Mouse (Mus musculus) lung, postnatal 0 days (tissue): ENCODE measurements around the gene Dlx1. TPM values are rescaled to one million over a fixed set of nuclear protein-coding genes. Genes with fewer than 3 reads are reported as not detected.
A peak's percentile ranks its signal among the peaks of the same experiment; 100 is the strongest.

ENCODE experiments used
- ATAC-seq: fragments of 200-750 bp; cut with Nextera tagmentation; 2 replicates; pipeline ENCODE4 v1.8.0; 2017; ENCODE audit warnings: moderate library complexity
- DNase-seq: peaks from one replicate; pipeline ENCODE4 v3.0.0-alpha.2; 2016; ENCODE audit warnings: low spot score
- H3K27ac ChIP-seq: fragments of 300-500 bp; sonication (generic); 2 replicates; pipeline ENCODE4 v1.5.1; 2014; ENCODE audit warnings: antibody characterized with exemption, mild to moderate bottlenecking, low read length, mixed read lengths
- H3K27me3 ChIP-seq: fragments of 300-500 bp; sonication (generic); replicated peaks from 2 replicates; pipeline ENCODE4 v1.6.1; 2014; ENCODE audit warnings: low read length, mixed read lengths; ENCODE audit not compliant: insufficient read depth
- H3K36me3 ChIP-seq: fragments of 300-500 bp; sonication (generic); 2 replicates; pipeline ENCODE4 v1.6.1; 2014; ENCODE audit warnings: low read length, mixed read lengths; ENCODE audit not compliant: insufficient read depth
- H3K4me1 ChIP-seq: fragments of 300-500 bp; sonication (generic); 2 replicates; pipeline ENCODE4 v1.6.1; 2014; ENCODE audit warnings: antibody characterized with exemption, low read depth, low read length, mixed read lengths; ENCODE audit not compliant: insufficient read depth
- H3K4me2 ChIP-seq: fragments of 300-500 bp; sonication (generic); replicated peaks from 2 replicates; pipeline ENCODE4 v1.6.1; 2014; ENCODE audit warnings: low read depth, mild to moderate bottlenecking, low read length, moderate library complexity, mixed read lengths
- H3K4me3 ChIP-seq: fragments of 300-500 bp; sonication (generic); 2 replicates; pipeline ENCODE4 v1.5.1; 2014; ENCODE audit warnings: low read depth, low read length
- H3K9ac ChIP-seq: fragments of 300-500 bp; sonication (generic); replicated peaks from 2 replicates; pipeline ENCODE4 v1.6.1; 2014; ENCODE audit warnings: low read depth, mild to moderate bottlenecking
- H3K9me3 ChIP-seq: fragments of 300-500 bp; sonication (generic); 2 replicates; pipeline ENCODE4 v1.6.1; 2016; ENCODE audit warnings: low read length, mixed read lengths
- CTCF ChIP-seq: IDR thresholded peaks from 2 replicates; pipeline ENCODE4 v1.5.1; 2016; ENCODE audit warnings: antibody characterized with exemption, mild to moderate bottlenecking
- EP300 ChIP-seq: IDR thresholded peaks from 2 replicates; pipeline ENCODE4 v1.6.1; 2016; ENCODE audit warnings: antibody characterized with exemption, mild to moderate bottlenecking, control low read depth
- WGBS: fragments of 180-500 bp; shearing (Covaris S2); extraction: QIAGEN DNeasy Blood & Tissue Kit; methylation state at CpG from one replicate; pipeline ENCODE4 v1.1.7; 2014; 5-methylcytosine and 5-hydroxymethylcytosine counted together
- polyA plus RNA-seq: library from polyadenylated mRNA; unstranded; fragments of >200 nt; fragmentation: Nextera tagmentation; extraction: Ambion mirVana; gene quantifications from 2 replicates; pipeline ENCODE4 v1.2.1, GENCODE M21; 2015

Dlx1 gene
- polyA plus RNA-seq, 1 experiment from 2014 or later, result not detected

DNA sequence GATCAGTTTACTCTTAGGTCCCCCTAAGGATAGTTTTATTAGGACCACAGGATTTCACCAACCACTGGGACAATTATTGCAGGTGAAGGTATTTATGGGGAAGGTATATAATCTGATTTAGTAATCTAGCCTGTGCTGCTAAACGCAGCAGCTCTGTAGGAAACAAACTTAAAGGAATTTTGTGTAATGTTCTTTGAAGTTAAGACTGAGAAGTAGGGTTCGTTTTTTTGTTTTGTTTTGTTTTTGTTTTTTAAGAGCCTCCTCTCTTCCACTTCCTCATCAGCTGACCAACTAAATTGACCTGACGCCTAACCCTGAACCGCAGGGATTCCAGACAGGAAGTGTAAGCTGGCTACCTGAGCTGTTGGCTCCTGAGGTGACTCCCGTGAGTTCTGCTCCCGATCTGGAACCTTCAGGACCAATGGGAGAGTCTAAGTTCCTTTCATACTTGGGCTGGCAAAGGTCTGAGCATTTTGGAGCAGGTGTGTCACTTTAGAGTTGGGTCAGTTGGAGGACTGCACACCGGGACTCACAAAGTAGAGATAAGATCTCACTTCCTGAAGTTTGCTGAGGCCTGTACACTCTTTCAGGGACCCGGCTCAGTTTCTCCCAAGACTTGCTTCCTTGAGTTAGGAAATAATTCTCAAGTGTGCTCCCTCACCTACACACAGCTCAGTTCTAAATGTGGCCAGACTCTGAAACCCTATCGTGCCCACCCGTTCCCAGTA is 1.2 kb upstream of the Dlx1 start:
- no peaks in the 10 kb centered on the region for H3K9me3 ChIP-seq
- no peak overlapping the region for H3K27ac ChIP-seq
- H3K4me1 ChIP-seq, result peaks cover 9% of the 10 kb centered on the region
- peaks cover 63% of the 10 kb centered on the region for H3K27me3 ChIP-seq
- no peak overlapping the region for H3K4me3 ChIP-seq
- 2% methylated on average over 10 of the region's 10 CpGs for WGBS
- TF ChIP-seq EP300 (no peak), CTCF (no peak)
- no peak for ATAC-seq
- H3K9ac ChIP-seq, result no peak overlapping the region
- no peak for DNase-seq
- H3K4me2 ChIP-seq, result no peak overlapping the region
- no peaks in the 10 kb centered on the region for H3K36me3 ChIP-seq

DNA sequence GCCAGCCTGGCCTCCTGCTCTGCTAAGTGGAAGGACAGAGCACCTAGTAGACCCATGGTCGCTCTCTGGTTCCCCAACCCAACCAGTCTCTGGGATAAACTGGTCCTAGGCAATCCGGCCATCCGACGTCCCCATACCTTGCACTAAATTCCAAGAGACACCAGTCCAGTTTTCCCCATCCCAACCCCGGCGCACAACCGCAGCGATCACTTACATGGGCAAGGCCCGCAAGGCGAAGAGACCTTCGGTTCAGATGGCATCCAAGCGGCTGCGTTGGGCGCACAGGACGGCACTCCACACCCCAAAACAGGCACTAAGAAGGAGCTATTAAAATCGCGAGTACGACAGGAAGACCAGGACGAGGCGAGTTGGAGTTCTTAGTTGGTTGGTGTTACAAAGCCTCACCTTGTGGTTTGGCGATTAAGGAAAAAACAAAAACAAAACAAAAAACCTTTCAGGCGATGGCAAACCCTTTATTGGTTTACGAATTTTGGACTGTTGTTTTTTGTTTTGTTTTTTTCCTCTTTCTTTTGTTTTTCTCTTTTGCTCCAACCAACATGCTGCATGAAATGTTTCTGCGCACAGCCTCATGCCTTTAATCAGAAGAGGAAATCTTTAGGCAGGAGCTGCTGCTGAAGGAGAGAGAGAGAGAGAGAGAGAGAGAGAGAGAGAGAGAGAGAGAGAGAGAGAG is 445 bp upstream of the Dlx1 start:
- no peaks in the 10 kb centered on the region for H3K9me3 ChIP-seq
- no peak for TF ChIP-seq CTCF
- no peak for TF ChIP-seq EP300
- WGBS, result 5% methylated on average over 24 of the region's 24 CpGs
- no peak for ATAC-seq
- H3K4me2 ChIP-seq, result no peak overlapping the region
- no peaks in the 10 kb centered on the region for H3K36me3 ChIP-seq
- no peak overlapping the region for H3K27ac ChIP-seq
- no peak for DNase-seq
- H3K4me1 ChIP-seq, result peaks cover 9% of the 10 kb centered on the region
- H3K27me3 ChIP-seq, result peaks cover 70% of the 10 kb centered on the region
- no peak overlapping the region for H3K9ac ChIP-seq
- no peak overlapping the region for H3K4me3 ChIP-seq

DNA sequence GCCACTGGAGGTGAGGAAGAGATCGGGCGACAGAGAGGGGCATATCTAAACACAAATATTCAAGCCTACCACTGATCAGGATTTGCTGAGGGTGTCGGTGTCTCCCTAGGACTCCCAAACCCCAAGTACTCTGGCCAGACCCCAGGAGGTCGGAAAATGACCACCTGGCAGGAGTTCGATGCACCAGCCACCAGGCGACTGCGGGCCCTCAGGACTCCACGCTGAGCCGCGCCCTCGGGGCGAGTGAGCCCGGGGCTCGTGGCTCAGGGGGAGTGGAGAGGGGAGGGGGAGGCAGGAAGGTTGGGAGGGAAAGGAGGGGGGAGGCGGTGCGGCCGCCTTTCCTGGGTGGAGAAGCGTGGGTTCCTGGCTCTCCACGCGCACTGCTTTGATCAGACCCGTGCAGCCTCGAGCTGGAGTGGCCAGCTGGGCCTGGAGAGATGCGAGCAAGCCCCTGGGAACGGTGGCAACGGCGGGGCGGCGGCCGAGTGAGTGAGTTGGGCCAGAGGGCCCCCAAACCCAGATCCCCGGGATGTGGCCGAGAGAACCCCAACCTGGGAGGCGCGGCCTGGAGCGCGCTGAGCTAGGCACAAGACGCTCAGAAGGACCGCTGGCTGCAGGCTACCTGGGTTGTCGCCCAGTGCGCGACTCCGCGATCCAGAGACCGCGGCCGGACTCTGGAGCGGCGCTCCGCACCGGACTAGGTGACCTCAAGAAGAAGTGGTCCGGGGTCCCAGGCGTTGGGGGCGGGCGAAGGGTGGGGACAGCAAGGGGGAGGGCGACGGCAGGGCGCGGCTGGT is 999 bp downstream of the Dlx1 start:
- WGBS, result 2% methylated on average over 38 of the region's 57 CpGs
- H3K4me3 ChIP-seq, result peak overlapping the region; percentile 36; the same call in 1 of the 2 replicates
- H3K36me3 ChIP-seq, result no peaks in the 10 kb centered on the region
- TF ChIP-seq CTCF (no peak), EP300 (no peak)
- no peaks in the 10 kb centered on the region for H3K9me3 ChIP-seq
- H3K4me2 ChIP-seq, result peak overlapping the region; percentile 69
- no peak for DNase-seq
- peak; percentile 27 for ATAC-seq
- peaks cover 9% of the 10 kb centered on the region for H3K4me1 ChIP-seq
- no peak overlapping the region for H3K9ac ChIP-seq
- peaks cover 80% of the 10 kb centered on the region for H3K27me3 ChIP-seq
- no peak overlapping the region for H3K27ac ChIP-seq

DNA sequence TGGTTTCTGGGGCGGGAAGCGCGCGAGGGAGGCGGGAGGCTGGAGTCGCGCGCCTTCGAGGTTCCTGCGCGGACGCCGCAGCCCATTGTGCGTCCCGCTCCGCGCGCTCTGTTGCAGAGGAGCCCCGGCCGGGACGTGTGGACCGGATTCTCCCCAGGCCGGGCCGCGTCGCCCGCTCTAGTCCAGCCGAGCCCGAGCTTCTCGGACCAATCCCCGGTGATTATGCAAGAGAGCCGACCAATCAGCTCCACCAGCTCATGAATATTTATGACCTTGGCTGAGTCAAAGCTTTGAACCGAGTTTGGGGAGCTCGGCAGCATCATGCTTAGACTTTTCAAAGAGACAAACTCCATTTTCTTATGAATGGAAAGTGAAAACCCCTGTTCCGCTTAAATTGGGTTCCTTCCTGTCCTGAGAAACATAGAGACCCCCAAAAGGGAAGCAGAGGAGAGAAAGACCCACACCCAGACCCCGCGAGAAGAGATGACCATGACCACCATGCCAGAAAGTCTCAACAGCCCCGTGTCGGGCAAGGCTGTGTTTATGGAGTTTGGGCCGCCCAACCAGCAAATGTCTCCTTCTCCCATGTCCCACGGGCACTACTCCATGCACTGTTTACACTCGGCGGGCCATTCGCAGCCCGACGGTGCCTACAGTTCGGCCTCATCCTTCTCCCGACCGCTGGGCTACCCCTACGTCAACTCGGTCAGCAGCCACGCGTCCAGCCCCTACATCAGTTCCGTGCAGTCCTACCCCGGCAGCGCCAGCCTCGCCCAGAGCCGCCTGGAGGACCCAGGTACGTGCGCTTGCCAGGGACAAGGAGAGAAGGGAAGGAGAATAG is 1.8 kb downstream of the Dlx1 start:
- Histone ChIP-seq H3K9me3 (no peaks in the 10 kb centered on the region), H3K4me3 (peak overlapping the region; percentile 36; the same call in 1 of the 2 replicates), H3K27me3 (peaks cover 86% of the 10 kb centered on the region), H3K4me2 (peak overlapping the region; percentile 69), H3K9ac (no peak overlapping the region), H3K27ac (no peak overlapping the region), H3K4me1 (peaks cover 9% of the 10 kb centered on the region), H3K36me3 (no peaks in the 10 kb centered on the region)
- peak; percentile 97 for ATAC-seq
- WGBS, result 1% methylated on average over 52 of the region's 60 CpGs
- peak; percentile 89 for DNase-seq
- no peak for TF ChIP-seq CTCF
- TF ChIP-seq EP300, result no peak

DNA sequence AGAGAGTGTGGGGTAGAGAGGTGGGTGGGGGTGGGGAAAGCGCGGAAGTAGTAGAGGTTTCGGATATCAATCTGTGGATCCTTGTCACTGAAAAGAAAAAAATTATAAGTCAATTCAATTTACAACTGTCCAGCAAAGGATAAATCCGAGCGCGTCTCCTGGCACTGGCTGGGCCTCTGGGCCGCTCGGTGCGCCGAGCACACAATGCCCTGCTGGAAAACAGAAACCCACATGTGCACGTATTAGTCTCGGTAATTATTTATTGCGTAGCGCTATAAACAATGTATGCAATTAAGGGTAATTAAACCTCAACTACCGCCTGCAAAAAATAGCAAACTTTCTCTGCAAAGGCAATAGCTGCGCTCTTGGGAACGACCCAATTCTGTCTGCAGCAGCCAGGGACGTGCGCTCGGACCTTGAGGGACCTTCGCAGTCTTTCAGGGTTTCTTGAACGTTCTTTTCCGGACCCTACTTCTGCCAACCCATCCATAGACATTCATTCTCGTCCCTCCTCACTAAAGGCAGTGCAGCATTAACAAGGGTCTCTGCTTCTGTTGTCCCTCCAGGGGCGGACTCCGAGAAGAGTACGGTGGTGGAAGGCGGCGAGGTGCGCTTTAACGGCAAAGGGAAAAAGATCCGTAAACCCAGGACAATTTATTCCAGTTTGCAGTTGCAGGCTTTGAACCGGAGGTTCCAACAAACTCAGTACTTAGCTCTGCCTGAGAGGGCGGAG is 2.6 kb downstream of the Dlx1 start:
- TF ChIP-seq EP300 (no peak), CTCF (no peak)
- no peak overlapping the region for H3K9ac ChIP-seq
- DNase-seq, result no peak
- ATAC-seq, result no peak
- no peaks in the 10 kb centered on the region for H3K36me3 ChIP-seq
- under 1% methylated on average over 34 of the region's 34 CpGs for WGBS
- H3K4me2 ChIP-seq, result 0 out of 2 replicates have a peak overlapping the region, but pooled peaks have one; percentile 3
- H3K27me3 ChIP-seq, result peaks cover 92% of the 10 kb centered on the region
- no peak overlapping the region for H3K27ac ChIP-seq
- no peaks in the 10 kb centered on the region for H3K9me3 ChIP-seq
- H3K4me3 ChIP-seq, result 0 out of 2 replicates have a peak overlapping the region, but pooled peaks have one; percentile 36
- H3K4me1 ChIP-seq, result peaks cover 9% of the 10 kb centered on the region
